Mouse (Mus musculus): Measurements from ENCODE around the gene Slc25a40. TPM values are rescaled to one million over a fixed set of nuclear protein-coding genes. Genes with fewer than 3 reads are reported as not detected.
A peak's percentile ranks its signal among the peaks of the same experiment; 100 is the strongest.

Gene Slc25a40
- total RNA-seq, 2 experiments from 2014 or later = 12.4 to 13.9 TPM

DNA sequence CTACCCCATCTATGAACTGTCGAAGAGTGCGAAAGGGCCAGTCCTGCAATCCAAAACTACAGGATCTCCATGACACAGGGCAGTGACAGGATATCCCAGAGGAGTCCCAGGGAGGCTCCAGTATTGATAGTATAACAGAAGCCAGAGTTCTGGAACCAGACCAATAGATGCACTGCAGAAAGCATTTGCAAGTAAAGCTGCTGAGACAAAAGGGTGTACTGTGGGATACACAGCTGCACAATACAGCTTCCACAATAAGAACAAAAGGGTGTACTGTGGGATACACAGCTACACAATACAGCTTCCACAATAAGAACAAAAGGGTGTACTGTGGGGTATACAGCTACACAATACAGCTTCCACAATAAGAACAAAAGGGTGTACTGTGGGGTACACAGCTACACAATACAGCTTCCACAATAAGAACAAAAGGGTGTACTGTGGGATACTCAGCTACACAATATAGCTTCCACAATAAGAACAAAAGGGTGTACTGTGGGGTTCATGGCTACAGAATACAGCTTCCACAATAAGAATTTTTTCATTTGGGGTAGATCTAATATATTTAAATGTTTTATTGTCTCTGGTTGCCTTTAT, 66.1 kb downstream of the Slc25a40 start:
- intact Hi-C loops (cut with DNase I) = loop anchor here (10.0 kb wide), 2 partner anchors 366 to 406 kb away; partner anchors contain the start of gene Abcb4
- DNase-seq (ENCODE audit: low spot score in 2 of 2) = no peak

DNA sequence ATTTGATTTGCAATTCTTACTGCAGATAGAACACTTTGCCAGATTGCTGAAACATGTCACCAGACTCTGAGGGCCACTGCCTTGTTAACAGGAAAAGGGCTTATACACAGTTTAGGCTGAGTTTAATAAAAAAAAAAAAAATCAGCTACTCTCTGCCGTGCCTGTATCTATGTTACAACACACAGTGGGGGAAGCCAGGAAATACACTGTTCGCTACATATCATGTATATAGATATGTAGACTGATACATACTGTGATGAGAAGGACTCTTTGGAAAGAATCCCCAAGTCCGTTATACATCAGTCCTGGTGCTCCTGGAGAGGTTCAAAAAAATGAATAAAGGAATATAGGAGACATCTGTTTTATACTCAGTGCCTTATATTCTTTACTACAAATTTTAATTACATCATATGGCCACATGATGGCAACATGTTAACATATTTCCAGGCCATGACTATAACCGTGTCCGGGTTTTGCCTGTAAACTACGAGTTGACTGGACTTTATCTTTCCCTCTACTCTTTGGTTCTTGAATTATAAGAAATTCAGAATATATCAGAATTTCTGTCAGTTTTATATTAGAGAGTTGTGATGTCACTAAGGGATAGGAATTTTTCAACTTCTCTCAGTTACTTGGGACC, 66.9 kb downstream of the Slc25a40 start:
- intact Hi-C loops (cut with DNase I) = loop anchor here (10.0 kb wide), 2 partner anchors 365 to 405 kb away; partner anchors contain the start of gene Abcb4
- peak in 1 of 2 experiments; percentile 33 for DNase-seq (ENCODE audit: low spot score in 2 of 2)

DNA sequence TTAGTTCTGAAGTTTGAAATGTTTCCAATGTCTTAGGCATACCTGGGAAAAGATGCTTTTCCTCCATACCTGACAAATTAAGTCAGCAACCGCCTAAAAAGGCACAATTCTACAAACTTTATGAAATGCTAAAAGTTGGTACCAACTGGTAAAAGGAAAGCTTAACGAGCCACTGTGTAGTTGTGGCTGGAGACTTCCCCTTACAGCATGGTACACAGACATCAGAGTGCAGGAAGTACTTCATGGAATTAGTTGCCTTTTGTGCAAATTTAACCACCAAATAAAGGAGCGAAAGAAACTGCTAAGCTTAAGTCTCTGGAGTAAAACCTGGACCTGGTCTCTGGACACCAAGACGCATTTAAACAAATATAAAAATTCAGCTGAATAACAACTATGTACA, 69.1 kb downstream of the Slc25a40 start:
- no peak for DNase-seq (ENCODE audit: low spot score in 2 of 2)
- intact Hi-C loops (cut with DNase I) = no loop called here

Other genes starting within 250 kb of the Slc25a40 start
- 100 to 1,000 TPM; 212 to 216 TPM for gene Adam22, start 54.7 kb upstream of the Slc25a40 start, total RNA-seq (2021)
- gene Dbf4, start 134 bp upstream of the Slc25a40 start, total RNA-seq (2021) = 1 to 10 TPM; 2.3 to 2.7 TPM
- gene Rundc3b, start 200.1 kb downstream of the Slc25a40 start, total RNA-seq (2021) = 10 to 100 TPM; 34.5 to 36.1 TPM
- 10 to 100 TPM; 17.5 to 20.3 TPM for gene Abcb1a, start 237.2 kb downstream of the Slc25a40 start, total RNA-seq (2021)

Data from left cerebral cortex, postnatal 25 days (tissue).